In genomic region chr15:77827794-77828193, GRCm38 (mm10) we compare ENCODE assay signal across 10 mouse cellular contexts. TPM values are rescaled to one million over a fixed set of nuclear protein-coding genes. Genes with fewer than 3 reads are reported as not detected.
A peak's percentile ranks its signal among the peaks of the same experiment; 100 is the strongest.
DNase-seq lines count a peak whose midpoint lies in the region; ATAC-seq and TF ChIP-seq lines count a peak whose summit lies in the region.
"Had no signal": no experiment of that assay in that cellular context is flagged by ENCODE, and none has a peak within 500 bp of the region (broad histone marks: within the 10 kb centered on the region; RNA-seq: fewer than 3 reads in every experiment).

No protein-coding gene starts in this region.

- no peaks in the 10 kb centered on the region for H3K27me3 ChIP-seq in forebrain, embryonic 11.5 days (ENCODE audit: control insufficient read depth, insufficient read depth, low read length)
- H3K27me3 ChIP-seq in forebrain, postnatal 0 days (ENCODE audit: insufficient read depth, low read length): no peaks in the 10 kb centered on the region
- H3K27me3 ChIP-seq in liver, embryonic 16.5 days (ENCODE audit: control insufficient read depth, insufficient read depth, low read depth, low read length): no peaks in the 10 kb centered on the region

- no peak for TF ChIP-seq CTCF in forebrain, postnatal 0 days (IDR thresholded peaks at IDR 0.05; ENCODE audit: low read depth)
- TF ChIP-seq CTCF in layer of hippocampus, adult 2 months (conservative IDR thresholded peaks at IDR 0.05): no peak

- no peak for DNase-seq in forebrain, embryonic 11.5 days (ENCODE audit: low spot score)
- no peak for DNase-seq in forebrain, postnatal 0 days
- DNase-seq in layer of hippocampus, adult 2 months (ENCODE audit: low spot score in 2 of 2): no peak
- no peak for DNase-seq in layer of hippocampus, adult 18-20 months (ENCODE audit: low spot score in 2 of 2)
- peak; percentile 72 for DNase-seq in cerebellum, adult 9-11 months
- DNase-seq in frontal cortex, adult 2 months (ENCODE audit: extremely low spot score in 1 of 2, low spot score in 1 of 2): no peak
- DNase-seq in right cerebral cortex, postnatal 10 days (ENCODE audit: low spot score in 2 of 2): no peak
- DNase-seq: gastrocnemius, postnatal 36 days; right cerebral cortex, postnatal 4 days had no signal

- H3K9ac ChIP-seq in forebrain, embryonic 11.5 days (ENCODE audit: low read length): no peak overlapping the region
- H3K9ac ChIP-seq in forebrain, postnatal 0 days: no peak overlapping the region
- H3K9ac ChIP-seq in liver, embryonic 16.5 days (ENCODE audit: low read depth, low read length): no peak overlapping the region

- peak overlapping the region; percentile 19; the same call in 1 of the 2 replicates for H3K27ac ChIP-seq in forebrain, embryonic 11.5 days (ENCODE audit: low read depth, low read length)
- H3K27ac ChIP-seq in forebrain, postnatal 0 days (ENCODE audit: low read depth, low read length): no peak overlapping the region
- peak overlapping the region; percentile 55; the same call in 1 of the 2 replicates for H3K27ac ChIP-seq in layer of hippocampus, adult 2 months
- H3K27ac ChIP-seq in liver, embryonic 16.5 days (ENCODE audit: low read length): 0 out of 2 replicates have a peak overlapping the region, but pooled peaks have one; percentile 3

- 14% methylated on average over 6 of the region's 6 CpGs for WGBS in forebrain, embryonic 11.5 days
- 15% methylated on average over 6 of the region's 6 CpGs for WGBS in forebrain, postnatal 0 days
- 46% methylated on average over 6 of the region's 6 CpGs for WGBS in liver, embryonic 16.5 days (ENCODE audit: insufficient replicate concordance)

- no peak overlapping the region for H3K4me2 ChIP-seq in forebrain, embryonic 11.5 days (ENCODE audit: low read depth, low read length, severe bottlenecking)
- H3K4me2 ChIP-seq in forebrain, postnatal 0 days (ENCODE audit: low read depth): no peak overlapping the region
- H3K4me2 ChIP-seq in liver, embryonic 16.5 days (ENCODE audit: low read depth, low read length): no peak overlapping the region

- H3K36me3 ChIP-seq in forebrain, embryonic 11.5 days (ENCODE audit: control insufficient read depth, insufficient read depth, low read length): no peaks in the 10 kb centered on the region
- H3K36me3 ChIP-seq in forebrain, postnatal 0 days (ENCODE audit: insufficient read depth): no peaks in the 10 kb centered on the region
- peaks cover 6% of the 10 kb centered on the region for H3K36me3 ChIP-seq in liver, embryonic 16.5 days (ENCODE audit: control insufficient read depth, insufficient read depth)

- no peak overlapping the region for H3K4me3 ChIP-seq in forebrain, embryonic 11.5 days (ENCODE audit: low read depth, low read length)
- H3K4me3 ChIP-seq in forebrain, postnatal 0 days (ENCODE audit: low read depth, low read length): no peak overlapping the region
- no peak overlapping the region for H3K4me3 ChIP-seq in layer of hippocampus, adult 2 months
- H3K4me3 ChIP-seq in liver, embryonic 16.5 days (ENCODE audit: low read depth, low read length): no peak overlapping the region

- H3K9me3 ChIP-seq in forebrain, embryonic 11.5 days (ENCODE audit: control insufficient read depth, low read length): no peaks in the 10 kb centered on the region
- H3K9me3 ChIP-seq in forebrain, postnatal 0 days (ENCODE audit: low read length): no peaks in the 10 kb centered on the region
- no peaks in the 10 kb centered on the region for H3K9me3 ChIP-seq in liver, embryonic 16.5 days (replicated peaks; ENCODE audit: control insufficient read depth, low read length)

- ATAC-seq in forebrain, embryonic 11.5 days (replicated peaks; ENCODE audit: low FRiP score): no peak
- no peak for ATAC-seq in forebrain, postnatal 0 days
- ATAC-seq in liver, embryonic 16.5 days (ENCODE audit: low read depth): no peak

- peaks cover 13% of the 10 kb centered on the region; the same call in 1 of the 2 replicates for H3K4me1 ChIP-seq in forebrain, embryonic 11.5 days (replicated peaks; ENCODE audit: control insufficient read depth, insufficient read depth, low read length)
- H3K4me1 ChIP-seq in forebrain, postnatal 0 days (ENCODE audit: insufficient read depth): no peaks in the 10 kb centered on the region
- peaks cover 73% of the 10 kb centered on the region for H3K4me1 ChIP-seq in liver, embryonic 16.5 days (ENCODE audit: control insufficient read depth, low read depth, low read length)

RNA-seq across cellular contexts. Expression of gene Myh9, which starts 14.2 kb away (rescaled TPM):
- 32.0 and 37.4 TPM in 2 replicates for polyA plus RNA-seq in forebrain, embryonic 11.5 days (2014; fragmentation: Nextera tagmentation; extraction: Ambion mirVana)
- total RNA-seq in forebrain, postnatal 0 days (2014; rRNA removed): 26.4 and 35.2 TPM in 2 replicates
- polyA plus RNA-seq in forebrain, postnatal 0 days (2015; fragmentation: Nextera tagmentation; extraction: Ambion mirVana): 5.8 and 7.2 TPM in 2 replicates
- 10 to 100 TPM; 88.3 to 96.3 TPM for total RNA-seq in layer of hippocampus, adult 2 months (2021)
- 10 to 100 TPM; 86.7 to 88.3 TPM for total RNA-seq in layer of hippocampus, adult 18-20 months (2021)
- 19.7 and 21.9 TPM in 2 replicates for polyA plus RNA-seq in liver, embryonic 16.5 days (2015; fragmentation: Nextera tagmentation; extraction: Ambion mirVana)
- 34.4 and 38.7 TPM in 2 replicates for polyA plus RNA-seq in frontal cortex, adult 2 months (2012; rRNA removed)
